Mouse (Mus musculus): ENCODE data around the gene Arnt2.

- TF ChIP-seq POLR2A (IDR thresholded peaks at IDR 0.05; ENCODE audit: borderline replicate concordance, insufficient read depth, low read length) = no peak
- TF ChIP-seq CTCF (IDR thresholded peaks at IDR 0.05; ENCODE audit: borderline replicate concordance, insufficient read depth, low read depth, low read length) = no peak
Measured at GRCm38 (mm10) chr7:84372871-84373270, 37.1 kb downstream of the Arnt2 start.
